Mouse (Mus musculus) hindbrain, postnatal 0 days (tissue): ENCODE data around the gene Gbp5. TPM values are rescaled to one million over a fixed set of nuclear protein-coding genes. Genes with fewer than 3 reads are reported as not detected.

Source experiments
- ATAC-seq: fragments of 200-750 bp; cut with Nextera tagmentation; 2 replicates; pipeline ENCODE4 v1.8.0; 2017; ENCODE audit warnings: mild to moderate bottlenecking, moderate TSS enrichment, moderate library complexity
- DNase-seq: peaks from one replicate; pipeline ENCODE4 v3.0.0-alpha.2; 2015; ENCODE audit warnings: low spot score
- H3K27ac ChIP-seq: fragments of 300-500 bp; sonication (generic); 2 replicates; pipeline ENCODE4 v1.5.1; 2014; ENCODE audit warnings: mild to moderate bottlenecking
- H3K27me3 ChIP-seq: fragments of 300-500 bp; sonication (generic); 2 replicates; pipeline ENCODE4 v1.6.1; 2014; ENCODE audit warnings: low read length, mixed read lengths; ENCODE audit not compliant: insufficient read depth
- H3K36me3 ChIP-seq: fragments of 300-500 bp; sonication (generic); 2 replicates; pipeline ENCODE4 v1.6.1; 2014; ENCODE audit warnings: low read length, mixed read lengths; ENCODE audit not compliant: insufficient read depth
- H3K4me1 ChIP-seq: fragments of 300-500 bp; sonication (generic); 2 replicates; pipeline ENCODE4 v1.6.1; 2014; ENCODE audit warnings: antibody characterized with exemption, low read length, mixed read lengths; ENCODE audit not compliant: insufficient read depth
- H3K4me2 ChIP-seq: fragments of 300-500 bp; sonication (generic); 2 replicates; pipeline ENCODE4 v1.6.1; 2014; ENCODE audit warnings: low read depth, mild to moderate bottlenecking, low read length, moderate library complexity, mixed read lengths
- H3K4me3 ChIP-seq: fragments of 300-500 bp; sonication (generic); 2 replicates; pipeline ENCODE4 v1.5.1; 2014; ENCODE audit warnings: low read length
- H3K9ac ChIP-seq: fragments of 300-500 bp; sonication (generic); replicated peaks from 2 replicates; pipeline ENCODE4 v1.6.1; 2014; ENCODE audit warnings: mild to moderate bottlenecking, low read length, moderate library complexity, mixed read lengths
- H3K9me3 ChIP-seq: fragments of 300-500 bp; sonication (generic); 2 replicates; pipeline ENCODE4 v1.6.1; 2016; ENCODE audit warnings: low read length, mixed read lengths
- CTCF ChIP-seq: IDR thresholded peaks from 2 replicates; pipeline ENCODE4 v1.5.1; 2016; ENCODE audit warnings: antibody characterized with exemption, control low read depth, low read depth
- WGBS: fragments of 180-500 bp; shearing (Covaris S2); extraction: QIAGEN DNeasy Blood & Tissue Kit; methylation state at CpG from one replicate; pipeline ENCODE4 v1.1.7; 2014; 5-methylcytosine and 5-hydroxymethylcytosine counted together
- polyA plus RNA-seq: library from polyadenylated mRNA; unstranded; fragments of >200 nt; fragmentation: Nextera tagmentation; extraction: Ambion mirVana; gene quantifications from 2 replicates; pipeline ENCODE4 v1.2.1, GENCODE M21; 2015
- total RNA-seq: library from RNA; depleted of rRNA; stranded (reverse); fragments of >200 nt; gene quantifications from 2 replicates; pipeline ENCODE4 v1.2.3, GENCODE M21; 2014; rRNA removed

Gbp5 gene
- 0.37 and 0.97 TPM in 2 replicates for total RNA-seq
- 0.55 and 0.57 TPM in 2 replicates for polyA plus RNA-seq

- TF ChIP-seq CTCF, result peak; percentile 65
- H3K9ac ChIP-seq, result no peak within 1 kb of the TSS
- DNase-seq (peak; percentile 65), ATAC-seq (peak; percentile 71; the same call in 1 of the 2 replicates)
- no peak within 1 kb of the TSS for H3K27ac ChIP-seq
- no peaks in the 10 kb centered on the region for H3K36me3 ChIP-seq
- H3K27me3 ChIP-seq, result no peaks in the 10 kb centered on the region
- no peak within 1 kb of the TSS for H3K4me2 ChIP-seq
- H3K4me1 ChIP-seq, result no peaks in the 10 kb centered on the region
- no peak within 1 kb of the TSS for H3K4me3 ChIP-seq
- WGBS, result 76% methylated on average over 6 of the region's 6 CpGs
- no peaks in the 10 kb centered on the region for H3K9me3 ChIP-seq
Observed at GRCm38 (mm10) chr3:142493536-142494061, at the start of gene Gbp5. Gene Gbp5, plus strand, starts transcription at chr3:142493978.

- 71% methylated on average over 7 of the region's 7 CpGs for WGBS
- no peak for ATAC-seq
- H3K27me3 ChIP-seq, result no peaks in the 10 kb centered on the region
Observed at GRCm38 (mm10) chr3:142454198-142454597, 39.6 kb upstream of the Gbp5 start.

GRCm38 (mm10) chr3:142459241-142459640 lies 34.5 kb upstream of the Gbp5 start:
- H3K27ac ChIP-seq, result no peak overlapping the region
- ATAC-seq (no peak), DNase-seq (no peak)
- no peak overlapping the region for H3K9ac ChIP-seq
- H3K4me1 ChIP-seq, result no peaks in the 10 kb centered on the region
- 77% methylated on average over 7 of the region's 7 CpGs for WGBS
- H3K4me3 ChIP-seq, result no peak overlapping the region
- no peaks in the 10 kb centered on the region for H3K9me3 ChIP-seq
- no peak overlapping the region for H3K4me2 ChIP-seq
- H3K27me3 ChIP-seq, result no peaks in the 10 kb centered on the region
- no peak for TF ChIP-seq CTCF
- no peaks in the 10 kb centered on the region for H3K36me3 ChIP-seq

More at GRCm38 (mm10) chr3:142454198-142454597, 39.6 kb upstream of the Gbp5 start:
- H3K9ac ChIP-seq, result no peak overlapping the region
- DNase-seq, result no peak
- H3K27ac ChIP-seq, result no peak overlapping the region
- H3K36me3 ChIP-seq, result no peaks in the 10 kb centered on the region
- no peak overlapping the region for H3K4me3 ChIP-seq
- H3K4me1 ChIP-seq, result no peaks in the 10 kb centered on the region
- no peak overlapping the region for H3K4me2 ChIP-seq
- TF ChIP-seq CTCF, result no peak
- H3K9me3 ChIP-seq, result no peaks in the 10 kb centered on the region

GRCm38 (mm10) chr3:142462764-142463751 lies 30.7 kb upstream of the Gbp5 start:
- H3K27ac ChIP-seq, result no peak overlapping the region
- 87% methylated on average over 25 of the region's 25 CpGs for WGBS
- H3K9ac ChIP-seq, result no peak overlapping the region
- H3K27me3 ChIP-seq, result no peaks in the 10 kb centered on the region
- TF ChIP-seq CTCF, result no peak
- no peaks in the 10 kb centered on the region for H3K36me3 ChIP-seq
- no peaks in the 10 kb centered on the region for H3K4me1 ChIP-seq
- DNase-seq, result no peak
- no peak for ATAC-seq
- H3K4me2 ChIP-seq, result no peak overlapping the region
- H3K4me3 ChIP-seq, result no peak overlapping the region
- no peaks in the 10 kb centered on the region for H3K9me3 ChIP-seq

- WGBS, result 25% methylated on average over 11 of the region's 11 CpGs
- ATAC-seq (peak; percentile 45; the same call in 1 of the 2 replicates), DNase-seq (peak; percentile 81)
- Histone ChIP-seq H3K9ac (no peak overlapping the region), H3K27ac (no peak overlapping the region), H3K4me3 (no peak overlapping the region), H3K4me1 (no peaks in the 10 kb centered on the region), H3K27me3 (no peaks in the 10 kb centered on the region), H3K4me2 (peak overlapping the region; percentile 24; the same call in 1 of the 2 replicates), H3K9me3 (no peaks in the 10 kb centered on the region), H3K36me3 (no peaks in the 10 kb centered on the region)
- TF ChIP-seq CTCF, result peak; percentile 92
Observed at GRCm38 (mm10) chr3:142474349-142474983, 19.3 kb upstream of the Gbp5 start.

- H3K9me3 ChIP-seq, result no peaks in the 10 kb centered on the region
- no peak overlapping the region for H3K9ac ChIP-seq
- DNase-seq (peak; percentile 78), ATAC-seq (no peak)
- no peaks in the 10 kb centered on the region for H3K36me3 ChIP-seq
- TF ChIP-seq CTCF, result peak; percentile 86
- H3K27ac ChIP-seq, result no peak overlapping the region
- no peaks in the 10 kb centered on the region for H3K4me1 ChIP-seq
- no peaks in the 10 kb centered on the region for H3K27me3 ChIP-seq
- WGBS, result 21% methylated on average over 4 of the region's 4 CpGs
- H3K4me3 ChIP-seq, result no peak overlapping the region
- H3K4me2 ChIP-seq, result no peak overlapping the region
Observed at GRCm38 (mm10) chr3:142475913-142476312, 17.9 kb upstream of the Gbp5 start.
